Mouse (Mus musculus): Measurements from ENCODE around the gene Arfgap2.

- TF ChIP-seq POLR2A (IDR thresholded peaks at IDR 0.05; ENCODE audit: control insufficient read depth, extremely low read depth, insufficient read depth, low read length, poor library complexity) (no peak), CTCF (IDR thresholded peaks at IDR 0.05; ENCODE audit: borderline replicate concordance, control insufficient read depth, extremely low read depth, insufficient read depth, low read length, poor library complexity) (no peak)
Observed at GRCm38 (mm10) chr2:91320559-91321529, 56.1 kb downstream of the Arfgap2 start.

Measured in thymus, adult 2 months (tissue).